Comparison of ENCODE assay signal across 21 mouse cellular contexts in the genomic region with DNA sequence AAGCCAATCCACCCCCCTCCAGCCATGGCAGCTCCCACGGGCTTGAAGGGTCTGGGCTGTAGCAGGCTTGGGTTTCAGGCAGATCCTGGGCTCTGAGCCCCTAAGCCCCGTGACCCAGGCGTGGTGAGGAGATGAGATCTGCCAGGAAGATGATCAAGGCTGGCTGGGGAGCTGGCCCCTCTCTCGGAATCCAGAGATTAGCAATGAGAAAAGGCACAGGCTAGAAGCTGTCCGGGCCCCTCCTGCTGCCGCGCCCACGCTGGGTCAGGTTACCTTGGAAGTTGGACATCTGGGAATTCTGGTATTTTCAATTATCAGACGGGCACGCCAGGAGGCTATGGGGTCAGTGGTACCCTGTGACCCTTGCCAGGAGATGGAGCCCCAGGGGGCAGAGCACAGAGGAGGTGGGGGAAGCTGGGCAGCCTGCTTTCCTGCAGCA.
DNase-seq lines count a peak whose midpoint lies in the region; ATAC-seq and TF ChIP-seq lines count a peak whose summit lies in the region.
"Had no signal": no experiment of that assay in that cellular context is flagged by ENCODE, and none has a peak within 500 bp of the region (broad histone marks: within the 10 kb centered on the region; RNA-seq: fewer than 3 reads in every experiment).

No protein-coding gene starts in this region.

- DNase-seq in gastrocnemius, adult 2 months, result peak; percentile 23
- DNase-seq in gastrocnemius, postnatal 36 days, result no peak
- peak; percentile 32 for DNase-seq in midbrain, embryonic 10.5 days (ENCODE audit: low spot score)
- peak; percentile 54 for DNase-seq in gastrocnemius, postnatal 14 days
- DNase-seq in stomach, postnatal 0 days (ENCODE audit: low spot score), result no peak
- DNase-seq in left cerebral cortex, adult 2 months (ENCODE audit: extremely low spot score in 1 of 2, low spot score in 2 of 2), result no peak
- no peak for DNase-seq in lung, postnatal 4 days
- DNase-seq: adrenal gland, postnatal 25 days; cerebellum, adult 9-11 months; heart, postnatal 36 days; liver; lung, adult 2 months; midbrain, embryonic 14.5 days; right cerebral cortex, postnatal 25 days; thymus, adult 18-20 months had no signal

- TF ChIP-seq CTCF in gastrocnemius, adult 2 months (IDR thresholded peaks at IDR 0.05), result no peak
- TF ChIP-seq CTCF in stomach, postnatal 0 days (IDR thresholded peaks at IDR 0.05; ENCODE audit: low read depth), result no peak
- TF ChIP-seq CTCF in left cerebral cortex, adult 2 months (IDR thresholded peaks at IDR 0.05), result no peak

- no peak for TF ChIP-seq EP300 in stomach, postnatal 0 days (optimal IDR thresholded peaks at IDR 0.05)

- H3K36me3 ChIP-seq in midbrain, embryonic 10.5 days, result peaks cover 100% of the 10 kb centered on the region
- H3K36me3 ChIP-seq in midbrain, embryonic 16.5 days (ENCODE audit: control insufficient read depth, insufficient read depth, low read length), result peaks cover 5% of the 10 kb centered on the region; the same call in 1 of the 2 replicates
- H3K36me3 ChIP-seq in stomach, postnatal 0 days (ENCODE audit: control insufficient read depth, insufficient read depth, low read length), result no peaks in the 10 kb centered on the region

- no peak overlapping the region for H3K4me3 ChIP-seq in gastrocnemius, adult 2 months
- H3K4me3 ChIP-seq in midbrain, embryonic 10.5 days, result no peak overlapping the region
- H3K4me3 ChIP-seq in midbrain, embryonic 16.5 days (ENCODE audit: low read depth, low read length), result no peak overlapping the region
- no peak overlapping the region for H3K4me3 ChIP-seq in stomach, postnatal 0 days (ENCODE audit: low read depth, low read length)
- H3K4me3 ChIP-seq in left cerebral cortex, adult 2 months, result no peak overlapping the region
- H3K4me3 ChIP-seq: layer of hippocampus, adult 2 months had no signal

- no peak overlapping the region for H3K9ac ChIP-seq in midbrain, embryonic 16.5 days (ENCODE audit: low read depth, low read length)
- H3K9ac ChIP-seq in stomach, postnatal 0 days (ENCODE audit: low read length), result no peak overlapping the region

- ATAC-seq in midbrain, embryonic 16.5 days, result no peak
- ATAC-seq in stomach, postnatal 0 days (ENCODE audit: low FRiP score, low TSS enrichment), result peak; percentile 8; the same call in 1 of the 2 replicates
- ATAC-seq: activated CD4-positive, CD25-positive, alpha-beta regulatory T cell, adult 4 months; forebrain, embryonic 14.5 days had no signal

- no peak overlapping the region for H3K27ac ChIP-seq in gastrocnemius, adult 2 months
- peak overlapping the region; percentile 24; the same call in 1 of the 2 replicates for H3K27ac ChIP-seq in midbrain, embryonic 10.5 days (replicated peaks)
- H3K27ac ChIP-seq in midbrain, embryonic 16.5 days (ENCODE audit: low read length), result no peak overlapping the region
- H3K27ac ChIP-seq in stomach, postnatal 0 days (replicated peaks), result no peak overlapping the region; the same call in 1 of the 2 replicates
- no peak overlapping the region for H3K27ac ChIP-seq in left cerebral cortex, adult 2 months
- H3K27ac ChIP-seq: layer of hippocampus, adult 2 months; macrophage had no signal

- no peaks in the 10 kb centered on the region for H3K9me3 ChIP-seq in midbrain, embryonic 10.5 days (replicated peaks)
- H3K9me3 ChIP-seq in midbrain, embryonic 16.5 days (replicated peaks; ENCODE audit: control insufficient read depth, low read length, poor library complexity, severe bottlenecking), result no peaks in the 10 kb centered on the region
- H3K9me3 ChIP-seq in stomach, postnatal 0 days (ENCODE audit: control insufficient read depth, low read length), result no peaks in the 10 kb centered on the region

- H3K27me3 ChIP-seq in midbrain, embryonic 10.5 days (ENCODE audit: low read depth, poor library complexity, severe bottlenecking), result no peaks in the 10 kb centered on the region
- no peaks in the 10 kb centered on the region for H3K27me3 ChIP-seq in midbrain, embryonic 16.5 days (ENCODE audit: control insufficient read depth, insufficient read depth, low read depth, low read length)
- no peaks in the 10 kb centered on the region for H3K27me3 ChIP-seq in stomach, postnatal 0 days (ENCODE audit: control insufficient read depth, insufficient read depth, low read length)

- intact Hi-C loops in gastrocnemius, adult 2 months (cut with DNase I), result no loop called here
- intact Hi-C loops in gastrocnemius, postnatal 36 days (cut with DNase I), result no loop called here
- intact Hi-C loops in gastrocnemius, postnatal 14 days (cut with DNase I; ENCODE audit: low total_unique reads), result no loop called here
- intact Hi-C loops in left cerebral cortex, adult 2 months (cut with DNase I), result no loop called here

- no peak overlapping the region for H3K4me2 ChIP-seq in midbrain, embryonic 16.5 days (ENCODE audit: low read length)
- H3K4me2 ChIP-seq in stomach, postnatal 0 days (replicated peaks; ENCODE audit: low read depth), result no peak overlapping the region
- H3K4me2 ChIP-seq: heart, embryonic 11.5 days had no signal

- 39% methylated on average over 10 of the region's 10 CpGs for WGBS in midbrain, embryonic 10.5 days
- WGBS in midbrain, embryonic 16.5 days, result 40% methylated on average over 10 of the region's 10 CpGs
- WGBS in stomach, postnatal 0 days, result 33% methylated on average over 10 of the region's 10 CpGs

- peaks cover 70% of the 10 kb centered on the region for H3K4me1 ChIP-seq in midbrain, embryonic 10.5 days
- H3K4me1 ChIP-seq in midbrain, embryonic 16.5 days (ENCODE audit: control insufficient read depth, insufficient read depth, low read length), result no peaks in the 10 kb centered on the region
- no peaks in the 10 kb centered on the region for H3K4me1 ChIP-seq in stomach, postnatal 0 days (replicated peaks; ENCODE audit: control insufficient read depth, insufficient read depth)

Comparison
In these comparisons a context has a peak if more than half of its experiments do, and no peak if none do; other contexts are left out.
1. DNase-seq: peak in gastrocnemius, adult 2 months (single experiment), midbrain, embryonic 10.5 days (single experiment) and gastrocnemius, postnatal 14 days (single experiment); none in gastrocnemius, postnatal 36 days (0 of 2), stomach, postnatal 0 days (single experiment), left cerebral cortex, adult 2 months (0 of 2) and lung, postnatal 4 days (0 of 2).